9 mouse cellular contexts compared by ENCODE assay signal in the genomic region with DNA sequence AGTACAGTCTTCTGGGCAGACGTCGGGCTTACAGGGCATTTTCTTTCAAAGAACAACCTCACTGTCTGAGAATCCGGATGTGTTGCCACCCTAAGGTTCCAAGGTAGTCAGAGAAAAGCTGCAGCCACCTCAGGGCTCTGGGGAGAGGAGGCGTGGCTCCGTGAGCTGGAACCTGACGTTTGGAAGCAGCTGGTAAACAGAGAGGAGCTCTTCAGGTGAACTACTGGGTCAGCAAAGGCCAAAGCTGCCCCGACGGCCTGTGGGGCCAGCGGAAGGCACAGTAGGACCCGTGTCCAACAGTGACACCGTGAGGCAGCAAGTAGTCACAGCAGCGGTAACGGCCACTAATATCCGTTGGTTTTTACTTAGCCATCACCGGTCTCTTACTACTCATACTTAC. TPM values are rescaled to one million over a fixed set of nuclear protein-coding genes. Genes with fewer than 3 reads are reported as not detected.
DNase-seq lines count a peak whose midpoint lies in the region; TF ChIP-seq lines count a peak whose summit lies in the region.
"Had no signal": no experiment of that assay in that cellular context is flagged by ENCODE, and none has a peak within 500 bp of the region (broad histone marks: within the 10 kb centered on the region; RNA-seq: fewer than 3 reads in every experiment).

No protein-coding gene starts in this region.

- peak; percentile 91 for TF ChIP-seq CTCF in layer of hippocampus, adult 2 months (conservative IDR thresholded peaks at IDR 0.05)

- DNase-seq in layer of hippocampus, adult 2 months (ENCODE audit: low spot score in 2 of 2) = peak in 1 of 2 experiments; percentile 48
- no peak for DNase-seq in layer of hippocampus, adult 9-11 months
- DNase-seq in ES-CJ7 (ENCODE audit: low read depth, low spot score) (peak; percentile 37), liver (peak; percentile 72)
- peak; percentile 88 for DNase-seq in embryo, embryonic 10 days (ENCODE audit: low spot score)
- peak; percentile 20 for DNase-seq in heart, postnatal 25 days (ENCODE audit: low spot score)
- DNase-seq in frontal cortex, postnatal 14 days (ENCODE audit: low spot score in 2 of 2) = no peak

- TF ChIP-seq POLR2A in myocyte (IDR thresholded peaks at IDR 0.05; ENCODE audit: insufficient read length, low read depth) = no peak

- peak overlapping the region; percentile 32 for H3K4me2 ChIP-seq in myocyte (ENCODE audit: low read depth)
- H3K4me2 ChIP-seq: embryonic facial prominence, embryonic 12.5 days had no signal

- H3K79me2 ChIP-seq in myocyte (ENCODE audit: control insufficient read depth, insufficient read depth) = no peaks in the 10 kb centered on the region

- H3K27ac ChIP-seq in layer of hippocampus, adult 2 months = no peak overlapping the region
- H3K27ac ChIP-seq: embryonic facial prominence, embryonic 12.5 days had no signal

- no peaks in the 10 kb centered on the region for H3K36me3 ChIP-seq in myocyte (ENCODE audit: control insufficient read depth, insufficient read depth)
- H3K36me3 ChIP-seq: embryonic facial prominence, embryonic 12.5 days had no signal

- no peak overlapping the region for H3ac ChIP-seq in myocyte (ENCODE audit: control insufficient read depth, insufficient read length)

- intact Hi-C loops in heart, postnatal 25 days (cut with DNase I) = loop anchor here (1.0 to 5.0 kb wide), 3 partner anchors 17 to 130 kb away; no protein-coding TSS in a partner anchor

- H3K27me3 ChIP-seq in myocyte (ENCODE audit: control insufficient read depth, insufficient read depth, insufficient read length) = no peaks in the 10 kb centered on the region
- H3K27me3 ChIP-seq: embryonic facial prominence, embryonic 12.5 days had no signal

- no peak overlapping the region for H3K4me3 ChIP-seq in layer of hippocampus, adult 2 months
- H3K4me3 ChIP-seq in myocyte = no peak overlapping the region
- H3K4me3 ChIP-seq: embryonic facial prominence, embryonic 12.5 days had no signal

TF ChIP-seq in myocyte, 11 proteins besides CTCF, POLR2A, EP300 and RAD21:
- TF ChIP-seq TCF3 (IDR thresholded peaks at IDR 0.05; ENCODE audit: insufficient read length, low read depth) (no peak), E2F4 (IDR thresholded peaks at IDR 0.05; ENCODE audit: insufficient read depth) (no peak), SRF (IDR thresholded peaks at IDR 0.05; ENCODE audit: control insufficient read depth, insufficient read length, low read depth) (no peak), MYOD1 (IDR thresholded peaks at IDR 0.05; ENCODE audit: control insufficient read depth in 1 of 3, insufficient read length in 2 of 3, low read depth in 2 of 3) (peak in 1 of 3 experiments; percentile 40)

RNA-seq across cellular contexts. Expression of a gene that starts 46.7 kb away (rescaled TPM):
- total RNA-seq in layer of hippocampus, adult 2 months (2021) = 10 to 100 TPM; 28.5 to 32.0 TPM
- 1 to 10 TPM; 6.5 to 7.8 TPM for total RNA-seq in heart, postnatal 25 days (2021)
- 1.1 TPM for polyA plus RNA-seq in myocyte (2012; fragmentation: generic; extraction: Trizol)

Comparison
In these comparisons a context has a peak if more than half of its experiments do, and no peak if none do; other contexts are left out.
1. DNase-seq: peak in ES-CJ7 (single experiment), embryo, embryonic 10 days (single experiment), heart, postnatal 25 days (single experiment) and liver (single experiment); none in layer of hippocampus, adult 9-11 months (single experiment) and frontal cortex, postnatal 14 days (0 of 2).